ENCODE assay signal across 24 mouse cellular contexts in genomic region chr6:98631269-98631668, GRCm38 (mm10).
"Had no signal": no experiment of that assay in that cellular context is flagged by ENCODE, and none has a peak within 500 bp of the region (broad histone marks: within the 10 kb centered on the region; RNA-seq: fewer than 3 reads in every experiment).

No protein-coding gene starts in this region.

- H3K36me3 ChIP-seq: heart, embryonic 10.5 days; heart, embryonic 13.5 days; heart, embryonic 15.5 days; hindbrain, embryonic 13.5 days; hindbrain, embryonic 15.5 days; limb, embryonic 13.5 days; limb, embryonic 15.5 days; liver, embryonic 12.5 days had no signal

- H3K27me3 ChIP-seq: heart, embryonic 13.5 days; heart, embryonic 15.5 days; hindbrain, embryonic 13.5 days; hindbrain, embryonic 15.5 days; limb, embryonic 15.5 days; liver, embryonic 12.5 days had no signal

- H3K4me1 ChIP-seq: liver, embryonic 12.5 days had no signal

- H3K27ac ChIP-seq: heart, embryonic 10.5 days; heart, embryonic 13.5 days; heart, embryonic 15.5 days; hindbrain, embryonic 13.5 days; hindbrain, embryonic 15.5 days; hindbrain, postnatal 0 days; limb, embryonic 13.5 days; limb, embryonic 15.5 days; liver, embryonic 12.5 days; liver, embryonic 14.5 days had no signal

- H3K4me3 ChIP-seq: heart, embryonic 10.5 days; heart, embryonic 13.5 days; heart, embryonic 15.5 days; hindbrain, embryonic 13.5 days; hindbrain, embryonic 15.5 days; limb, embryonic 13.5 days; limb, embryonic 15.5 days; liver, embryonic 12.5 days had no signal

- ATAC-seq: hindbrain, postnatal 0 days; intestine, embryonic 16.5 days; liver, embryonic 12.5 days had no signal

- DNase-seq: gastrocnemius, postnatal 14 days; gastrocnemius, postnatal 36 days; heart, adult 18-20 months; heart, postnatal 14 days; heart, postnatal 36 days; kidney, adult 11 months; kidney, adult 2 months; kidney, adult 9 months; kidney, postnatal 14 days; kidney, postnatal 36 days; layer of hippocampus, adult 9-11 months; layer of hippocampus, postnatal 36 days; left cerebral cortex, postnatal 4 days had no signal

- H3K9ac ChIP-seq: heart, embryonic 13.5 days; heart, embryonic 15.5 days; hindbrain, embryonic 13.5 days; hindbrain, embryonic 15.5 days; limb, embryonic 13.5 days; limb, embryonic 15.5 days; liver, embryonic 12.5 days; liver, embryonic 14.5 days had no signal

- H3K9me3 ChIP-seq: heart, embryonic 10.5 days; heart, embryonic 13.5 days; heart, embryonic 15.5 days; hindbrain, embryonic 13.5 days; hindbrain, embryonic 15.5 days; limb, embryonic 13.5 days; limb, embryonic 15.5 days; liver, embryonic 12.5 days had no signal

- H3K4me2 ChIP-seq: heart, embryonic 15.5 days; limb, embryonic 13.5 days; limb, embryonic 15.5 days; liver, embryonic 12.5 days had no signal
